Mouse (Mus musculus): ENCODE results near the gene Ormdl2.
"Not testable (repeated sequence)": the region's sequence is repeated elsewhere in the genome, so short reads cannot be mapped to it uniquely, and the experiment has no call there.

The Ormdl2 gene

GRCm38 (mm10) chr10:128821358-128822056 lies at the start of gene Ormdl2:
Gene Ormdl2, minus strand, starts transcription at chr10:128821645.
- DNase-seq, result peak; percentile 92

DNA sequence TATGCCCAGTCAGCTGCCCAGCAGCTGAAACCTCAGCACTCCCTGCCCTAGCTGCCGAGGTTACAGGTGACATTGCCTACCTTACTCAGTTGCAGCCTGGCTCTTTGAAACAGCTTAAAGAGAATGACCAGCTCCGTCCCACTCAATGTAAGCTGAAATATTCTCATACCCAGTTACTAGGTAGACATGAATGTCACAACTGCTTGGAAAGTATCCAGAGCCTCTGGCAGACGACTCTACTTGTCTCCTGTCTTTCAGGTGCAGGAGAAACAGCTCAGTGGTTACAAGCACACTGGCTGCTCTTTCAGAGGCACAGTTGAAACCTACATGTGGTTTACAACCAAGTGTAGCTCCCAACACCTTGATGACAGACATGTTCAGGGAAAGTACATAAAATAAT lies 48.9 kb upstream of the Ormdl2 start:
- no peak for DNase-seq

DNA sequence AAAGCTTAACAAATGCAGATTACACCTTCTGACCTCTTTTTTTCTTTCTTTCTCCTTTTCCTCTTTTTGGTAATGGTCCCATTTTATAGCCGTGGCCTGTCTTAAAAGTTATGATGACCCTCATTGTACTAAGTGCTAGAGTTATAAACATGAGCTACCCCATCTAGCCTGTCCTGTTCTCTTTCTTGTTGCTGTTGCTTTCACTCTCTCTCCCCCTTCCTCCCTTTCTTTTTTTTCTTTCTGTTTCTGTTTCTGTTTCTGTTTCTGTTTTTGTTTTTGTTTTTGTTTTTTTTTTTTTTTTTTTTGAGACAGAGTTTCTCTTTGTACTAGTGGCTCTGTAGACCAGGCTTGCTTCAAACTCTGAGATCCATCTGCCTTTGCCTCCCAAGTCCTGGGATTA lies 45.1 kb upstream of the Ormdl2 start:
- no peak for DNase-seq

DNA sequence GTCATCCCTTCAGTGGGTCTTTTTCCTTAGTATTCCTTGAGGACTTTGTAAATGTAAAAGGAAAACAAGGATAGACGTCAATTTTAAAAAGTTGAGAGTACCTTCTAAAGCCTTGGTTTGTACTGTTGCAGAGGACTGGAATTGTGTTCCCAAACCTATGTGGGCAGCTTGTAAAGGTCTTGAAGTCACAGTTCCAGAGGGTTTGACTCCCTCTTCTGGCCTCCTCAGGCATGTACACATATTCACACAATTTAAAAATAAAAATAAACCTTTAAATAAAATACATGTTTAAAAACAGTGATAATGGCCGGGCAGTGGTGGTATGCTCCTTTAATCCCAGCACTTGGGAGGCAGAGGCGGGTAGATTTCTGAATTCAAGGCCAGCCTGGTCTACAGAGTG lies 44.6 kb upstream of the Ormdl2 start:
- DNase-seq, result no peak

DNA sequence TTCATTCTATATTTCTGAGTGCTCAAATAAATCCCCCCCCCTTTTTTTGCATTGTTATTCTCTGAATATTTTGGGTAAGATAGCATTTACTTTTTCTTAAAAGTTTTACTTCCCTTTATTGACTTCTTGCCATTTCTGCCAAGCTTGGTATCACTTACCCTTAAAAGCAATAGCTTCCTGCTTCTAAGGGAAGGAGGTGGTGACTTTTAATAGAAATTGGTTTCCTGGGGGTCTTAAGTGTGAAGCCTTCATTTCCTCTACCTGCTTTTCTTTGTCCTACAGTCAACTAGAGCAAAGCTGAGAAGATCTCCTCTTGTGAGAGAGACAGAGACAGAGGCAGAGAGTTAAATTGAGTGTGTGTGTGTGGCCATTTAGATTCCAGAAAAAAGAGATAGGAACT lies 39.7 kb upstream of the Ormdl2 start:
- DNase-seq, result no peak

- DNase-seq, result no peak
These were observed 28.9 kb upstream of the Ormdl2 start for GRCm38 (mm10) chr10:128850339-128850738.

- no peak for DNase-seq
These were observed 27.0 kb upstream of the Ormdl2 start for GRCm38 (mm10) chr10:128848426-128848825.

DNA sequence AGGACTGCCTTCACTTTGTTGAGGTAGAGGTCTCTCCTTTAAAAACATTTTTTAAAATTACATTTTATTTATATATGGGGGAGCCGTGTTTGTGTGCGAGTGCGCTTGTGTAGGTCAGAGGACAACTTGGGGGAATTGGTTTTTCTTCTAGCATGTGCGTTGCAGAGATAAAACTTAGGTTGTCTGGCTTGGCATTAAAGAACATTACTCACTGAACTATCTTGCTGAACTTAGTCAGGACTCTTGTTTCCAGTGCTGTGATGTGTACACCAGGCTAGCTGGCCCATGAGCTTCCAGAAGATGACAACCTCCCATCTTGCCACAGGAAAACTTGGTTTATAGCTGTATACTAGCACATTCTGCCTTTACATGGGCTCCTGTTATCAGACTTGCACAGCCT lies 25.2 kb upstream of the Ormdl2 start:
- DNase-seq, result no peak

GRCm38 (mm10) chr10:128845516-128845915 lies 24.1 kb upstream of the Ormdl2 start:
- no peak for DNase-seq

DNA sequence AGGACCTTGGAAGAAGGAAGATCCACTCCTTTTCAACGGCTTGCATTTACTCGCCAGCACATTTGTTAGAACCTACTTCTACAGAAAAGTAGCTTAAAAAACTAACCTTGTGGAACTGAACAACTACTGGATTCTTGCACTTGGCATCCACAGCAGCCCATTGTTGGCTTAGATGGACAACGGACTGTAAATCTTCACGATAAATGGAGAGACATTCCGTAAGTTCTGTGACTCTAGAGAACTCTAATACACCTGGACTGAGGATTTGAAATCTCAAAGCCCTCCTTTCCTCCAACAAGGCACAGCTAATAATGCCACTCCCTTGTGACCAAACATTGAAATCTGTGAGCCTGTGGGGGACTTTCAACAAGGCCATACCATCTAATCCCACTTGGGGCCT lies 21.8 kb upstream of the Ormdl2 start:
- no peak for DNase-seq

DNA sequence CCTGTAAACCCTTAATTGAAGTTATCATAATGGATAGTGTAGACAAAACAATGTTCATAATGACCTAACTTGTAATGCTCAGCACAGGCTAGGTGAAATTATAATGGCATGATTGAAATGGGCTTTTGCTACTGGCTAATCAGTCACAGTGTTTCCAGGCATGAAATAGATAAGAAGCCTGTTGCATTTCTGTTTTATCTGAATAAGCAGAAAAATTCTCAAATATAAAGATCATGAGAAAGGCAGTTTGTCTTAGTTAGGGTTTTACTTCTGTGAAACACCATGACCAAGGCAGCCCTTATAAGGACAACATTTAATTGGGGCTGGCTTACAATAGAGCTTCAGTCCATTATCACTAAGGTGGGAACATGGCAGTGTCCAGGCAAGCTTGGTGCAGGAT lies 19.2 kb upstream of the Ormdl2 start:
- no peak for DNase-seq

DNA sequence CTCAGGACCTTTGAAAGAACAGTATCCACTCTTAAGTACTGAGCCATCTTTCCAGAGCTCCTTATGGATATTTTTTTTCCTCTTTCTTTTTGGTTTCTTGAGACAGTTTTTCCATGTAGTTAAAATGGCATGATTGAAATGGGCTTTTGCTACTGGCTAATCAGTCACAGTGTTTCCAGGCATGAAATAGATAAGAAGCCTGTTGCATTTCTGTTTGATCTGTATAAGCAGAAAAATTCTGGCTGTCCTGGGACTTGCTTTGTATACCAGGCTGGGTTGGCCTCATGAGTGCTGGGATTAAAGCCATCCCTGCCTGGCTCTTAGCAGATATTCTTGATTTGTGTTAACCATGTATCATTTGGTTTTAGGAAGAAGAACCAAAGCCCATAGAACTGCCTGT lies 18.0 kb upstream of the Ormdl2 start:
- DNase-seq, result no peak

GRCm38 (mm10) chr10:128837400-128837799 lies 16.0 kb upstream of the Ormdl2 start:
- no peak for DNase-seq

DNA sequence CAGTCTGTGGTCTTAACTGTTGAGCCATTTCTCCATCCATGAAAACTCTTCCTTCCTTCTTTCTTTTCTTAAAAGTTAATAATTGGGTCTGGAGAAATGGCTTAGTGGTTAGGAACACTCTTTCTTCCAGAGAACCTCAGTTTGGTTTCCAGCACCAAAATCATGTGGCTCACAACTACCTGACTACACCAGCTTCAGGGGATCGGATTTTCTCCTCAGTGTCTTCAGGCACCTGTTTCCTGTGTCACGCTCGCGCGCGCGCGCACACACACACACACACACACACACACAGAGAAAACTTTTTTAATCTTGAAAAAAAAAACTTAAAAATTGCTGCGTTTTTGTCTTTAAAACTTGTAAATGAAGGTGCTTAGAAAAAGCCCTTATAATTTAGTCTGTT lies 2.4 kb upstream of the Ormdl2 start:
- DNase-seq, result peak; percentile 40

DNA sequence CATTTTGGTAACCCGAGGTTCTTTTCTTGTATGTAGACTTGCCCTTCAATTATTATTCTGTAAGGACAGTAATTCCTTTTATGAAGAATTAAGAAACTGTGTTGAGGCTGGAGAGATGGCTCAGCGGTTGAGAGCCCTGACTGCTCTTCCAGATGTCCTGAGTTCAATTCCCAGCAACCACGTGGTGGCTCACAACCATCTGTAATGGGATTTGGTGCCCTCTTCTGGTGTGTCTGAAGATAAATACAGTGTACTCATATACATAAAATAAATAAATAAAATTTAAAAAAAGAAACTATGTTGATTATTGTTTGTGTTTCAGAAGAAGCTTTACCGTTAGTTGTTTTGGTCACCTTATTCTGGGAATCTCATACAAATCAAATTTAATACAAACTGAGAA lies 1.6 kb upstream of the Ormdl2 start:
- not testable (repeated sequence) for DNase-seq

GRCm38 (mm10) chr10:128822135-128822534 lies 690 bp upstream of the Ormdl2 start:
- DNase-seq, result no peak

DNA sequence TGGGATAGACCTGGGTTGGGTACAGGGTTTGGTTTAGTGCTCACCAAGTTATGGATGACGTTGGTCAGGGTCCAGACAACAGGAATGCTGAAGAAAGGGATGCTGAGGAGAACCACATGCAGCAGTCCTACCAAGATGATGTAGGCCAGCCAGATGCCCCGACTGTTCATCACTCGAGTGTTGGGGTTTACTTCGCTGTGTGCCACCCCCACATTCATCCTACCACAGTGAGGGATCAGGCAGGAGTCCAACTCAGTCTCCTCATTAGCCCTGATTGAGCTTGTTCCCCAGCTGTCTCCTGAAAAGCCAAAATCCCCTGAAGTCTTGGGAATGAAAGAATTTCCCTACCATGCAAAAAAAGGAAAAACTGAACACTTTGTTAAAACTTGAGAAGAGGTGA lies 1.2 kb downstream of the Ormdl2 start:
- no peak for DNase-seq

- no peak for DNase-seq
These were observed 4.4 kb downstream of the Ormdl2 start, which contains the start of gene Sarnp for GRCm38 (mm10) chr10:128817033-128817432. Gene Sarnp, plus strand, starts transcription at chr10:128817333.

DNA sequence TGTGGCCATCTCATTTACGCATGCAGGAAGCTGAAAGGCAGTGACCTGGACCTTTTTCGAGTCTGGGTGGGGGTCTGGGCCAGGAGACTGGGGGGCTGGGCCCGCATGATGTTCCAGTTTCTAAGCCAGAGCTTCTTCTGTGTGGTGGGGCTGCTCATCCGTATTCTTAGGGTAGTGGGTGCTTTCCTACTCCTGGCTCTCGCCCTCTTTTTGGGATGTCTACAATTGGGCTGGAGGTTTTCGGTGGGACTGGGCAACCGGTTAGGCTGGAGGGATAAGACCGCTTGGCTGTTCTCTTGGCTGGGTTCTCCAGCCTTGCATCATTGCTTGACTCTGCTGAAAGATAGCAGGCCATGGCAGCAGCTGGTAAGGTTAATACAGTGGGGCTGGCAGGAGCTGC lies 14.4 kb downstream of the Ormdl2 start:
- no peak for DNase-seq

- peak; percentile 40 for DNase-seq
These were observed 15.4 kb downstream of the Ormdl2 start for GRCm38 (mm10) chr10:128806086-128806485.

- peak; percentile 96 for DNase-seq
These were observed 16.1 kb downstream of the Ormdl2 start for GRCm38 (mm10) chr10:128805092-128806000.

- peak; percentile 70 for DNase-seq
These were observed 17.0 kb downstream of the Ormdl2 start, which contains the start of gene Tmem198b for GRCm38 (mm10) chr10:128804271-128805091. Gene Tmem198b, minus strand, starts transcription at chr10:128804370.

DNA sequence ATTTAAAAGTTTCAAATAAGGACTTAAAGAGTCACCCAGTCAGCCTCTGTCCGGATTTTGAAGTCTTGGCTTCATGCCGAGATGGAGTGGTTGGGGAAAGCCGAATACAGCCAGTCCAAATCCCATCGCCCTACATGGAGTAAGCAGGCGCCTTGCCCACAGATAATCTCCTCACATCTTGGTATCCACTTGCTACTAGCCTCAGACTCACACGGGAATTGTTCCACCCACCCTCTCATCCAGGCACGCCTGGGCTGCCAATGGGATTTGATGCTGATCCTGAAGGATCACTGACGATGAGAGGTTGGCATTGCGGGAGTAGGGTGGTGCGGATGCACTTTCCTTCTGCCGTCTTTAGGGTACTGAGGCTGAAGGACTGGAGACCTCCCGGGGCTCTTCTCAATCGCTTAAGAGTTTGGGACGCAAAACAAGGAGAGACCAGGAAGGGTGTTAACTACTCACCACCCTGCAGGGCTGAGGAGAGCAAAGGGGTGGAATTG lies 17.6 kb downstream of the Ormdl2 start, which contains the start of gene Dnajc14:
TSS of gene Dnajc14 (plus strand) at position 292 of the 500 bp plus-strand sequence.
- peak; percentile 34 for DNase-seq
